Mouse (Mus musculus) kidney, postnatal 14 days (tissue): ENCODE results near the gene Cd22.
A peak's percentile ranks its signal among the peaks of the same experiment; 100 is the strongest.
"Not testable (repeated sequence)": the region's sequence is repeated elsewhere in the genome, so short reads cannot be mapped to it uniquely, and the experiment has no call there.

ENCODE experiments used
- DNase-seq: peaks from one replicate; pipeline ENCODE4 v3.0.0; 2022; ENCODE audit warnings: mixed read lengths

Cd22 gene

GRCm38 (mm10) chr7:30859635-30860402 lies 20.3 kb downstream of the Cd22 start:
- peak; percentile 53 for DNase-seq

GRCm38 (mm10) chr7:30859290-30859634 lies 20.9 kb downstream of the Cd22 start:
- DNase-seq: peak; percentile 81

- DNase-seq: no peak
Measured at GRCm38 (mm10) chr7:30857746-30858145, 22.4 kb downstream of the Cd22 start.

- DNase-seq: no peak
Measured at GRCm38 (mm10) chr7:30856078-30856477, 24.1 kb downstream of the Cd22 start, which contains the start of gene Ffar3. Ffar3 (minus strand) TSS chr7:30856178.

- DNase-seq: no peak
Measured at GRCm38 (mm10) chr7:30851421-30851820, 28.7 kb downstream of the Cd22 start.

GRCm38 (mm10) chr7:30847934-30848333 lies 32.2 kb downstream of the Cd22 start:
- DNase-seq: no peak

GRCm38 (mm10) chr7:30847386-30847785 lies 32.8 kb downstream of the Cd22 start:
- peak; percentile 26 for DNase-seq

- no peak for DNase-seq
Measured at GRCm38 (mm10) chr7:30846505-30847053, 33.6 kb downstream of the Cd22 start.

- no peak for DNase-seq
Measured at GRCm38 (mm10) chr7:30844676-30845297, 35.4 kb downstream of the Cd22 start.

GRCm38 (mm10) chr7:30842092-30842491 lies 38.0 kb downstream of the Cd22 start:
- no peak for DNase-seq

GRCm38 (mm10) chr7:30841379-30841778 lies 38.8 kb downstream of the Cd22 start:
- no peak for DNase-seq

GRCm38 (mm10) chr7:30840306-30840705 lies 39.8 kb downstream of the Cd22 start:
- no peak for DNase-seq

- no peak for DNase-seq
Measured at GRCm38 (mm10) chr7:30837277-30837676, 42.9 kb downstream of the Cd22 start.

- not testable (repeated sequence) for DNase-seq
Measured at GRCm38 (mm10) chr7:30832684-30833083, 47.5 kb downstream of the Cd22 start.

GRCm38 (mm10) chr7:30832261-30832660 lies 47.9 kb downstream of the Cd22 start:
- no peak for DNase-seq

GRCm38 (mm10) chr7:30829428-30829827 lies 50.7 kb downstream of the Cd22 start:
- no peak for DNase-seq

GRCm38 (mm10) chr7:30828871-30829270 lies 51.3 kb downstream of the Cd22 start:
- DNase-seq: not testable (repeated sequence)

- DNase-seq: no peak
Measured at GRCm38 (mm10) chr7:30826660-30827059, 53.5 kb downstream of the Cd22 start.

- no peak for DNase-seq
Measured at GRCm38 (mm10) chr7:30824306-30824705, 55.8 kb downstream of the Cd22 start.

- DNase-seq: no peak
Measured at GRCm38 (mm10) chr7:30823675-30824074, 56.5 kb downstream of the Cd22 start, which contains the start of gene Ffar2. Ffar2 (minus strand) TSS chr7:30823775.

GRCm38 (mm10) chr7:30821532-30821931 lies 58.6 kb downstream of the Cd22 start:
- DNase-seq: peak; percentile 42

GRCm38 (mm10) chr7:30820854-30821445 lies 59.2 kb downstream of the Cd22 start:
- no peak for DNase-seq

- no peak for DNase-seq
Measured at GRCm38 (mm10) chr7:30820131-30820530, 60.0 kb downstream of the Cd22 start.
